Mouse (Mus musculus) brain, embryonic 14.5 days (tissue): ENCODE data around the gene Ncoa5. TPM values are rescaled to one million over a fixed set of nuclear protein-coding genes. Genes with fewer than 3 reads are reported as not detected.
A peak's percentile ranks its signal among the peaks of the same experiment; 100 is the strongest.

ENCODE experiments used
- DNase-seq: peaks from one replicate; pipeline ENCODE4 v3.0.0-alpha.2; 2011; ENCODE audit warnings: low read depth
- CTCF ChIP-seq: fragments of 200-500 bp; IDR thresholded peaks from 2 replicates; pipeline ENCODE4 v1.5.1; 2012; ENCODE audit warnings: inconsistent platforms, mild to moderate bottlenecking, moderate library complexity, borderline replicate concordance; ENCODE audit not compliant: insufficient read depth, insufficient read length; ENCODE audit errors: extremely low read depth
- POLR2A ChIP-seq: fragments of 200-500 bp; IDR thresholded peaks from 2 replicates; pipeline ENCODE4 v1.6.1; 2012; ENCODE audit warnings: mild to moderate bottlenecking, inconsistent platforms, borderline replicate concordance; ENCODE audit not compliant: poor library complexity, insufficient read depth, insufficient read length, severe bottlenecking; ENCODE audit errors: extremely low read depth
- polyA plus RNA-seq: library from polyadenylated mRNA; depleted of rRNA; stranded (reverse); fragments of >200 nt; gene quantifications from 2 replicates; pipeline ENCODE4 v1.2.3, GENCODE M21; 2012

The Ncoa5 gene
- polyA plus RNA-seq, 1 experiment: 128 TPM

- no peak for DNase-seq
- TF ChIP-seq CTCF (no peak), POLR2A (no peak)
Measured at GRCm38 (mm10) chr2:165004237-165004636, 30.4 kb downstream of the Ncoa5 start.

GRCm38 (mm10) chr2:165003108-165003507 is 31.6 kb downstream of the Ncoa5 start:
- no peak for DNase-seq
- TF ChIP-seq POLR2A: no peak
- TF ChIP-seq CTCF: no peak

DNA sequence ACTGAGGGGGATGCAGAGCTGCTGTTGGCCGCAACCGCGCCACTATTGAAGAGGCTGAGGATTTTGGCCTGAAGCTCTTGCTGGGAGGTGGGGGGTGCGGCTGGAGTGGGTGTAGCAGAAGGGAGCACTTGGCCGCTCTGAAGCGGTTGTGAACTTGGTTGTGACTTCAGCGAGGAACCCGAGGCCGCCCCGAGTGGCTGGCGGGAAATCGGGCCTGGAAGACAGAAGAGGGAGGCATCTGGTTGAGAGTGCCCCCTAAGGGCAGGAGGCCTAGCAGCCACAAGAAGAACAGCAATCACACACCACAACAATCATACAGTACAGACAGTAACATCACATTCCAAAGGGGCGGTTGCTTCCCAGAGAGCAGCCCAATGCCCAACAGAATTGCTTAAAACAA is 32.7 kb downstream of the Ncoa5 start:
- DNase-seq: no peak

DNA sequence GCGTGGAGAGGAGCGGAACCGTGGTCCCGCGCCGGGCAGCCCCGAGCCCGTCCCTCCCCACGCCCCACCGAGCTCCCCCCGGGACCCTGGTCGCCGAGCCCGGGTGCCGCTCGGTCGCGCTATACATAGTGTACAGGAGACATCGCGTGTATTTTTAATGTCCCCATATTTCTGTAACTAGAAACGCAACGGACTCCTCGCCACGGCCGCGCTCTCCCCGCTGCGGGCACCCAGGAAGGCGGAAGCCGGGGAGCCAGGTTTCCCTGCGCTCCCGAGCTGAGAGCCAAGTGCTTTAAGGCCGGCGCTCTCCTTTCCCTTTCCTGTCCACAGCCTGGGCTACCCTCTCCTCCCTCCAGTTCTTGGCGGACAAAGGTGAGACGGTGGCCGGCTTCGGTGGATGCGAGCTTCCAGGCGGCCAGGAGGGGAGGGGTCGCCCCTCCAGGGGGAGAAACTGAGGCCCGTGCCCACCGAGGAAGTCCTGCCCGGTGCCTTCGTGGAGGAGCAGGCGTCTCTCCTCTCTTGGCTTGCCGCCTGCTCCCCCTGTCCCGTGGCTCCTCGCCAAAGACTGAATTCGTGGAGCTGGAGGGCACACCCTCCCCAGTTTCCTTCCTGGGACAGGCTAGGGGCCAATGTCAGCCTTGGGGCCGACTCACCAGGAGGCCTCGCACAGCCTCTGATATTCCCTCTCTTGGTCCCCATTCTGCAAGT is 36.8 kb downstream of the Ncoa5 start:
- TF ChIP-seq POLR2A (no peak), CTCF (no peak)
- DNase-seq: peak; percentile 44

More for the DNA sequence above, 32.7 kb downstream of the Ncoa5 start:
- no peak for TF ChIP-seq POLR2A
- no peak for TF ChIP-seq CTCF

DNA sequence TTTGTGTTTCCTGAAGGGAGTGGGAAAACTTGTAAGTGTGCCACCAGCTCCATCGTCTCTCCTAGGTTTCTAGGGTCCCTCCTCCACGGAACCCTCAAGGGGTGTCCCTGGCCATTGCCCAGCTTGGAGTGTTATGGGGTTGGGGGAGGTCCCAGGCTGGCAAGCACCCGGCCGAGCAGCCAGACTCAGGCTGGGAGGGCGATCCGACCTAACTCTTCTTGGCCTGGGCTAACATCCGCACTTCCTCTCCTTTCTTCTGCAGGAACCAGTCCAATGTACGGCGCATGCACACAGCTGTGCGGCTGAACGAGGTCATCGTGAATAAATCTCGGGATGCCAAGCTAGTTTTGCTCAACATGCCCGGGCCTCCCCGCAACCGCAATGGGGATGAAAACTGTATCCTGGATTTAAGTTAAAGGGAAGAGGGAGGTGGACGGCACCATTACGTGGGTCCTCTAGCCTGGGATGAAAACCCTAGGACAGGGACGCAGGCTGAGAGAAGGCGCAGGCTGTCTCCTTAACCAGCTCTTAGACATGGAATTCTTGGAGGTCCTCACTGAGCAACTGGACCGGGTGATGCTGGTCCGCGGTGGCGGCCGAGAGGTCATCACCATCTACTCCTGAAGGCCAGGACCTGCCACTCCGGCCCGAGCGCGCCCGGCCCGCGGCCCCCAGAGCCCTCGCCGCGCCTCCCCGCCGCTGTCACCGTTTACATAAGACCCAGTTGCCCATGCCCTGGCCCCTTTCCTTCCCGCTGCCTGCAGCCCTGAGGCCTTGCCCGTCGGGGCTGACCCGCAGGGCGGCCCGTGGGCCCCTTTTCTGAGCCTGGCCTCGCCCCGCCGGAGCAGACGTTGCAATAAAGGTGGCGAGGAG is 37.6 kb downstream of the Ncoa5 start:
- DNase-seq: no peak

DNA sequence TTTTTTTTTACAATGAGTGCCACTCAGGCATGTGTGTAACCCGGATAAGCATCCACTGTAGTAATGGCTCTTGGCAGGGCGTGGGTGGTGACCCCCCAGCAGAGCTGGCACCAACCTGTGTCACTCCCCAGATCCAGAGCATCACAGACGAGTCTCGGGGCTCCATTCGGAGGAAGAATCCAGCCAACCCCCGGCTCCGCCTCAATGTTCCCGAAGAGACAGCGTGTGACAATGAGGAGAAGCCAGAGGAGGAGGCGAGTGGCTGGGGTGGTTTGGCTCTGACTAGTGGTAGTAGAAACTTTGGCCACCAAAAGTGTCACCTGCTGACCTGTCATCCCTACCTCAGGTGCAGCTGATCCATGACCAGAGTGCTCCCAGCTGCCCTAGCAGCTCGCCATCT is 38.7 kb downstream of the Ncoa5 start:
- TF ChIP-seq POLR2A (no peak), CTCF (no peak)
- no peak for DNase-seq

More for the DNA sequence above, 37.6 kb downstream of the Ncoa5 start:
- TF ChIP-seq POLR2A (no peak), CTCF (no peak)

GRCm38 (mm10) chr2:164994659-164995428 is 39.8 kb downstream of the Ncoa5 start:
- TF ChIP-seq CTCF: no peak
- no peak for TF ChIP-seq POLR2A
- no peak for DNase-seq

DNA sequence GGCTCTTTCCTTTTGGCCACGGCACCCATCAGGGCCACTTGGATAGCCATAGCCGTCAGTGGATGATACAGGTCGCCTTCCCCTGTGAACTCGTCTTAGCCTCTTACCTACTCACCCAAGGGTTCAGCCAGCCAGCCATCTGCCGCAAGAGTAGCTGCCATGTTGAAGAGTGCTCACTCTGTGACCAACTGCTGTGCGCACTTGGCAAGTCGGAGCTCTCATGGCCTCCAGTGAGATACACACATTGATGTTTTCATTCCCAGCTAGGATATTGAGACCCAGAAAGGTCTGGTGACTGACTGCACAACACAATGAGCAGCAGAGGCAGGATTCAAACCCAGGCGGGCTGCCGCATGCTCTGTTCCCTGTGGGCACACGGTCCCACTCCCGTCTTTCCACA is 40.5 kb downstream of the Ncoa5 start:
- DNase-seq: no peak

DNA sequence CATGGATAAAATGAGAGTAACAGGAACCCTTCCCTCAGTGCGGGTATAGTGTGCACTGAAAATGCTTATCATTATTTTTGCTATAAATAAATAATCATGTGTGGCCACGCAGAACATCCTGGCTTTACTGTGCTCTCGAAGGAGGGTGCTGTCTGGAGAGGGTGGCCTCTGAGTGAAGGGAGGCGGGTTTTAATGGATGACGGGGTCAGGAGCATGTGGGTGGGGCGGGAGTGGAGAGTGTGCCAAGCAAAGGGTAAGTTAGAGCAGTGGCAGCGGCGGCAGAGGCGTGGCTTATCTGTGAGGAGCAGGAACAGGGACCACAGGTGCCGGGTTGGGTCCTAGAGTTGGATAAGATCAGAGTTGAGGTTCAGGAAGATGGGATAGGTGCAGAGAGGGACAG is 42.9 kb downstream of the Ncoa5 start:
- DNase-seq: no peak
- TF ChIP-seq POLR2A (no peak), CTCF (no peak)

More for the DNA sequence above, 40.5 kb downstream of the Ncoa5 start:
- no peak for TF ChIP-seq POLR2A
- TF ChIP-seq CTCF: no peak

DNA sequence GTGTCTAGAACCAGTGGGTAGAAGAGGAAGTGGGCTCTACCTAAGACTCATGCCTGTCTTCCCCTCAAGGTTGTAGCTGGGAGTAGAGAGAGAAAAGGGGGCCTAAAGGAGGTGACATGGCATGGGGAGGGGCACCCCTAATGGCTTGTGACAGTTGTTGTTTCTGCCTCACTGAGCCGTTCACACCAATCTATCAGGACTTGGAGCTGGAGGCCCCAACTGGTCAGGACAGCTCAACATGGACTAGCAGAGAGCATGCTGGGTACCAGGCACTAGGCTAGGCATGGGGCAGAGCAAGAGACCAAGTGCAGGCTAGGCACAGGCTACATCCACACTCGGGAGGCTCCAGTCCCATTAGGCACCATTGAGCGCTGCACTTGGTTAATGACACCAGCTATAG is 43.6 kb downstream of the Ncoa5 start:
- no peak for DNase-seq
- TF ChIP-seq CTCF (no peak), POLR2A (no peak)

DNA sequence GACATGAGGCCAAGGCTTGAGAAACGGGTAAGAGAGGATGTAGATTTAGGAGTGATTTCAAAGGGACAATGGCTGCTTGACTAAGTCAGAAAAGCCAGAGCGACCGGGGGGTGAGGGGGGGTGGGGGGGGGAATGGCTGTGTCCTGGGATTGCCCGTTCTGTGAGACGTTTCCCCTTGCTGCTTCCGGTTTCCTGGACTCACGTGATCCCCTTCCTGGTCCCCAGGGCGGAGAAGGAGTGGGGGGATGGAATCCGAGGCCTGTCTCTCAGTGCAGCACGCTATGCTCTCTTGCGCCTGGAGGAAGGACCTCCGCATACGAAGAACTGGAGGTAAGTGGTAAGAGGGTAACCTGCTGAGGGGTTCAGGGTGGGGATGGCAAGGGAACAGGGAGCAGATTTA is 45.9 kb downstream of the Ncoa5 start:
- TF ChIP-seq POLR2A (no peak), CTCF (no peak)
- DNase-seq: no peak

- DNase-seq: no peak
- TF ChIP-seq POLR2A: no peak
- no peak for TF ChIP-seq CTCF
Measured at GRCm38 (mm10) chr2:164986371-164987027, 48.2 kb downstream of the Ncoa5 start.
